Mouse (Mus musculus) urinary bladder, postnatal 4 days (tissue): ENCODE measurements around the gene Phactr2.

Source experiments
- DNase-seq, 2 experiments: peaks; one replicate each; pipeline ENCODE4 v3.0.0; 2021 to 2022; ENCODE audit warnings: low spot score in 2 of 2

Phactr2 gene

DNA sequence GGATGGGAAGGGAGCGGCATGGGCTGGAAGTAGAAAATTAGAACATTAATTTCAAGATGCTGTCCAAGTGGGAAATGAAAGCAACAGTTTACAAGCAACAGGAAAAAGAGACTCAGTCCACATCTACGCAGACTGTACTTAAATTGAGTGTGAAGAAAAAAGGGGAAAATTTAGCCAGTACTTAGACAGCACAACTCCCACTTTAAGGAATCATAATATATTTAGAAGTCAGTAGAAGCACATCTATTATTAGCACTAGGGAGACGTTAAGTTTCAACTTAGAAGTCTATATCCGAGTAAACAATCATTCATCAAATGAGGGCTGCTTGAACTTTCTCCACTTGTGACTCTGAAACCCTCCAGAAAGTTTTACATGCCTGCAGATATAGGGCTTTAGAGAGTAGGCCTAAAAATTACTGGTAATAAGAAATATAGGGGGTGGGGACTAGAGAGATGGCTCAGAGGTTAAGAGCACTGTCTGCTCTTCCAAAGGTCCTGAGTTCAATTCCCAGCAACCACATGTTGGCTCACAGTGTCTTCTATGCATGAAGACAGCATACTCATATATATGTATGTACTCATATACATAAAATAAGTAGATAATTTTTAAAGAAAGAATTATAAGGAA lies 142.7 kb downstream of the Phactr2 start:
- DNase-seq = no peak

DNA sequence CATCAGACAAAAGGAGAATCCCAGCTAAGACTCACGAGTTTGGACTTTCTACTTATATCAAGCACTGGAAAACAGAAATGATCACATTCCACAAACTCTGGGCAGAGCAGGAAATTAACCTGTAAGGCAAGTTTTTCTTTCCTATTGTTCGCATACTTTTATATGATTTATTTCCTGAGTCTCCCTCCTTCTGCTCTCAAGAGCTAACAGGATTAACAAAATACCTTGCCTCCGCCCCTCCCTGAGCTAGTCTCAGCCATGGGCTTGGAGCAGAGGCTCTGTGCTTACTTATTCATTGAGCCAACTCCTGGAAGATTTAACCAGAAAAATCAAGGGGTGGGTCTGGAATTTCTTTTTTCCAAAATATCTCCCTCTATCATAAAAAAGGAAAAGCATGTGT lies 145.6 kb downstream of the Phactr2 start:
- DNase-seq = no peak

DNA sequence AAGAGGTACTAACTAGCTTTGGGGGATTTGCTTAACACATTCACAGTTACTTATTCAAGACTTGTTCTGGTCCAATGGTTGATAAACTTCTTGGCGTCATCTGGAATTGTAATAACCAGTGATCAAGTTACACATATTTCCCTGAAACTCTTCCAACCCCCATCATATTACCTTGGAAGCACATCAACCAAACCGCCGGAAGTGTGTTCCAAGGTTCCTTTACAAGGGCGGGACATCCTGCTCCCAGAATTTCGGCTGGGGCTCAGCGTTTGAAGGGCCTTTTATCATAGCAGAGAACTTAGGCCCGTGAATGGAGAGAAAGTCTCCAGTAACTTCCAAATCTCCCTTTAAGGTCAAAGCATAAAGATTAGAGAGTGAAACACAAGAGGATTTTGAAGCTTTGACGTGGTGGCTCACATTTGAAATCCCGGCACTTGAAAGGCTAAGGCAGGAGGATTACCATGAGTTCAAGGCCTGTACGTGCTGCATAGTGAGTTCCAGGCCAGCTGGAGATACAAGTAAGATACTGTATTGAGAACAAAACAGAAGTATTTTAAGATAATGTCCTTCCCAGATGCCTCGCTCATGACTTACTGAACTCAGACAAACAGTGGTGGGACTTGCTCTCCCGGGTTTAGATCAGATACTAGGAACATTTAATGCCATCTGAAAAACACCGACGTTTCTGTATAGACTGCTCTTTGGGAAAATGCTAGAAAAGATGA lies 147.9 kb downstream of the Phactr2 start:
- no peak for DNase-seq

DNA sequence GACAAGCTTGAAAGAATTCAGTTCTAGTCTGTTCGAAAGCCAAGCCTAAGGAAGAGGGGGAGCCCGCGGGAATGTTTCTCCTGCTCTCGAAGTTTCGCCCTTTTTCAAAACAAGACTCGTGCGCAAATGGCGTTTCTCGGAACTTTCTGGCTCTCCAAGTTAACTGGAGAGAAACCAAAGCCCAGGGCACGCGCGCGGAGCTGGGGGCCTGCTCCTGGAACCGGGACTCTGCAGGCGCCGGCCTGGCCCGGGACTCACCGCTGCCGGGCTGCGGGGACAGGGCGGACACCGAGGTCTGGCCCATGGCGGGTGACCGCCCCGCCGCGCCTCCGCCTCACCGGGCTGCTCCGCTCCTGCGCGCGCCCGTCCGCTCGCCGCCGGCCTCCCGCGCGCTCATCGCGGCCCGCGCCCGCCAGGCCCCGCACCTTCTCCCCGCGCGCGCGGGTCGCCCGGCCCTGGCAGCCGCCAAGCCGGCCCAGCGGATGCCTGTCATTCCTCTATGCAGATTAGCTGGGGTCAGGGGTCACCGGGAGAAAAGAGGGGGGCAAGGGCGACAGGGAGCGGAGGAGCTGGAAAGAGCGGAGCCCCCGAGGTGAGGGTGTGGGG lies 150.3 kb downstream of the Phactr2 start:
- DNase-seq = peak; percentile 67 to 76

DNA sequence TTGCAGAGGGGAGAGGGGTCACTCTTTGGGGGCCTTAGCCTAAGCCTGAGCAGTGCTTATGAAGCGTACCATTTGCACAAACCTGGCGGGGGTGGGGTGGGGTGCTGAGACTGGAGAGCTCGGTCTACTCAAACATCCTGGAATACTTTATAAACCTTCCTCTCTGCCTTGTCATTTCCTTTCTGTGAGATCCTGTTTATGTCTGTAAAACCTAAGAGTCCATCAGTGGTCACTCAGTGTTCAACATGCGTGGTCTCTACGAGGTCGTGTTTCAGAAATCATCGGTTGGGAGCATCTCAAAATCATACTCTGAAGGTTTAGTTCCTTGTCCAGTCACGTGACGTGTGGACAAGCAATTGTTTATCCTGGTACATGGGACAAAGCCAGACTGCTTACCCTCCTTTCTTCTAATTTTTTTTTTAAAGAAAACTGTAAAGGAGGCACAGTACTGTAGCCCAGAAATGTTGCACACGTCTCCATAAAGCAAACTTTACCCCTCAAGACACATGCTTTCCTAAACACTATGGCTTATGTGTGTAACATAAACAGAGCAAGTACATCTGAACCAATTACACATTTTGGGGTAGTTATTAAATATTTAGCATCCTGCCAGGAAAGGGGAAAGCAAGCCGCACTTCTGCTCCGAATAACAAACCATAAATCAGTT lies 150.9 kb downstream of the Phactr2 start:
- no peak for DNase-seq

DNA sequence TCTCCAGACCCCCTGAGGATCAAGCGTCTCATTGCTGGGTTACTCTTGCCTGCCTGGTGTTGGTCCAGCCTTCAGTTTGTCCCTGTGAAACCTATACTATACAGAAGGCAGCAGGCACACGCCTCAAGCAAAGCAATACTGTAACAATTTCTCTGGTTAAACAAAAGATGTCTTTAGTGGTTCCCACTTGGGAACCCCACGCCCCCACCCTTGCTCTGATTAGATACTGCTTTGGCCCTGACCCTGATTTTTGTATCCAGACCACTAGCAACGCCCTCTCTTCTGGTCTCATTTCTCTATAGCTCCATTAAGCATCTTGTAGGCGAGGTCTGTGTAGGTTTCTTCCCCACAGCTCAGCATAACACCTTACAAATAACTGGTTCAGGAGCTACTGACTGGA lies 159.2 kb downstream of the Phactr2 start:
- DNase-seq = no peak

DNA sequence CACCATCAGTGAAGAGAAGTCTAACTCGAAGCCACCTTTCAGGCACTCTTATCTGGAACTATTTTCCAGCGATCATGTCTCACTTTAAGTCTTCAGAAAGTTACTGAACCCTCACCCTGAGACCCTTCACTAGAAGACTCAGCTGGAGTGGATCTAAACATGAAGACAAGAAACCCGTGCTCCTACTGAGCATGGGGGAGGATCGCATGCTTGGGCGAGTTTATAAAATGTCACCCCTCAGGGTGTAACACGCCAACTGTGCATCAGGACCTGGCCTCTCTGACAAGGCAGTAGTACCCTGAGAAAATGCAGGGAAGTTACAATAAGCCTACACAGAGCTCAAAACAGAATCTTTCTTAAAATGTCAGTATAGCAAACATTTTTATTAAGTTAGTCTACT lies 161.6 kb downstream of the Phactr2 start:
- no peak for DNase-seq

DNA sequence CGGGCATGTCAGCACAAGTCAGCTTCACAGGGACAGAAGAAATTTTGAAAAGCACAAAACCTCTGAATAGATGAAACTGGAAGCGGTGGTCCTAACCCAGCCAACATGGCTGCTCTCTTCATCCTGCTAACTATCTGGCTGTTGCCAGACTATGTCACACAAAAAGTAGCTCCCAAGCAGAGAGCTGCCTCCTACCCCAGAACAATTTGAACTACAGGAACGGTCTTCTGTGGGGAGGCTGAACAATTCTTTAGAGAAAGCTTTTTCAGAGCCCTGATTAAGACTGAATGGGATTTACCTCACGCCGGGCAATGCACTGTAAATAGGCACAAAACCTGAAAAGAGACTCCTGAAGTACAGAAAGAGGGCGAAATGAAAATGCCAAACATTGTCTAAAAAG lies 162.6 kb downstream of the Phactr2 start:
- no peak for DNase-seq

DNA sequence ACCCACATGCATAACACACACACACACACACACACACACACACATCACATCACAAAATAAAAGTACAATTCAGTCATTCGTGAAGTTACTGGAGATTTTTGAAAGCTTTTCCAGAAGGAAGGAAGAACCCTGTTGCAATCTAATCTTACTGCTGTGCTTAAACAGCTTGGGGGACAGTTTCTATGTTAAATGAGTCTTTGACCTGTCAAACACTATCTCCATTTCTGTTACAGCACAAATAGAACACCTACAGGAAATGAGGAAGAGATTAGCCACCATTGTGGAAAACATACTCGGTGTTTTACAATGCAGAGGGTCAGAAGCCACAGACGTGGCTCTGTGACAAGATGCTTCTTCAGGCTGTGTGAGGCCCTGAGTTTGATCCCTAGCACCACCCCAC lies 164.1 kb downstream of the Phactr2 start:
- DNase-seq = no peak

DNA sequence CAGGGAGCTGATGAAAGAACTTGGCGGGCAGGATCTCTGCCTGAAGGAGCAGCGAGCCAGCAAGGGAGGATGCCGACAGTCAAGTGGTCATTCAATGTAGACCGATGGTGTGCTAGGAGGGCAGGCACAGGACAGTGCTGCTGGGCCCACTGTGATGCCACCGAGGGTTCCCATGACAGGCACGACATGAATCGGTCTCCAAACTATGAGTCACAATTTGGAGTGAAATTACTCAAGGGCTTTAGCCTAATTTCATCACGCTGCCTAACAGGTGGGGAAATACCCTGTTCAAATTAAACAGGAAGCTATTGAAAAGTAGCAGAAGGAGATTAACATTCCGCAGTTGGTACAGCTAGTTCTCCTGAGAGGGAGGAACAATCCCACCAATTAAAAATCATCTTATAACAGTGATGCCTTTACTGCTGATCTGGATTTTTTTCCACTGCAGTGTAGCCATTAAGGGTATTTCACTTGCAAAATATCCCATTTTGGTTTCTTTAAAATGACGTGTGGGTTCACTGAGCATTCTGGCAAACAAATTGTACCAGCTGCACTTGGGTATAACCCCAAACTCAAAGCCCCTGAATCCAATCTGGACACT lies 169.5 kb downstream of the Phactr2 start:
- DNase-seq = no peak

DNA sequence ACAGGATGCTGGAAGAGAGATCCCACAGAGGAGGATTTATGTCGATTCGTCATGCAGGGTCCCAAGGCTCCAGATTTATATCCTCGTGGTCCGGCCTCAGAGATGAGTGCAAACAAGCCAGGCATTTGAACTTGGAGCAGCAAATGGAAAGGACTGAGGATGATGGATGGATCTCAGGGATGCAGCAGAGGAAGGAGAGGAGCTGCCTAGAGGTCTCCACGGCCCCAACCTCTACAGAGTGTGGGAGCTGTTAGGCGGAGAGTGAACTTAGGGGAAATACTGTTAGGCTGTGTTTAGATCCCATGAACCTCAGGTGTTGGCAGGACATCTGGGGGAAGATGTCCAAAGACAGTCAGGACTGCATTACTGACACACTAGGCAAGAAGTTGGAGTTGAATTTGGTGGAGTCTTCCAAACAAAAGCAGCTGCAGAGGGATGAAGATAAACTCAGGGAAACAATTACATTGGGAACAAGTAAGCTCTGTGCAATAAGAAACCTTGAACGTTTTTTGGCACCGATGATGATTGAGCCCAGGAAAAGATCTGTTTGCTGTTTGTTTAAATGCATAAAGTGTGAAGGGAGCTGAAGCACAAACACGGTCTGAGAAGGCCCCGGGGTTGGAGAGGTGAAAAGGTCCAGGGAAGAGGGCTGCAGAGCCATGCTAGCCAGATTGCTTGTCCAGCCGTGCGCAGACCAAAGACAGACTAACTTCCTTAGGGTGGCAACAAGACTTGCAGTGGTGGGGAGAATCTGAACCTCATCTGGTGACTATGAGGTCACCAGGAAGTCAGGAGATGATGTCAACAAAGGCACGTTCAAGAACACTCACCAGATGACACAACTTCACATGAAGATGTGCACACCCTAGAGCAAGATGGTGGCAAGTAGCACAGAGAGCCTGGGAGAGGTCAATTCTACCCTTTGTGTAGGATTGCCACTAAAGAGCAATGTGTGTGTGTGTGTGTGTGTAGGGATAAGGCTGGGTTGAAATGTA lies 170.6 kb downstream of the Phactr2 start:
- DNase-seq = no peak

DNA sequence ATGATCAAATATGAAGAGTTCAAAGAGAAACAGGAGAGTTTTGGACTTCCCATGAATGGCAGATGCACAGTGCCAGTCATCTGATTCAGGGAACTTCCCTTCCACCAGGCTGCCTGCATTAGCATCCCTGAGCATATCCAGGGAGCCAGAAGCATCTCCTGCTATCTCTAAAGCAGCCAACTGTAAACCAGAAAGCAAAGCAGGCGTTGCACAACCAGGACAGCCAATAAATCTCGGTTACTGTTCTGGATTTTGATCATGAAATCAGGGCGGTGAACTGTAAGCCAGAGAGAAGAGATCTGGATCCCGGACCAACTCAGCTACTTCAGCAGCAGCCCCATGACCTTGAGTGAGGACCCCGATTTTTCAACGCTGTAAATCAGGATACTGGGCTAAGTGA lies 173.6 kb downstream of the Phactr2 start:
- DNase-seq = no peak

DNA sequence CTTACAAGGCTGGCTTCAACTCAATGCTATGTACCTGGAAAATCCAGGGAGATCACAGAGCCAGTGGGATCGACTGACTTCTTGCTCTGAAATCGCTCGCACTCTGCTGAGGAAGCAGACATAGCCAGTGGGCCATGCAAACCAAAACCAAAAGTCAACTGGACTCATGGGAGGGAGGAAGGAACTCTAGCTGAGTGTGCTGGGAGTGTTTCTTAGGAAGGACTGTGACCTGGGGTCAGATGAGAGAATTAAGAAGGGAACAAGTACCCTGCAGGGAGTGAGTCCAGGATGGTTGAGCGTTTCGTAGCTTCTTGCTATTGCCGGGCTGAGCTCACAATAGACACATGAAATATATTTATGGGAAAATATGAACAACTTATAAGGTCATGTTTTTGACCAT lies 174.0 kb downstream of the Phactr2 start:
- DNase-seq = no peak

DNA sequence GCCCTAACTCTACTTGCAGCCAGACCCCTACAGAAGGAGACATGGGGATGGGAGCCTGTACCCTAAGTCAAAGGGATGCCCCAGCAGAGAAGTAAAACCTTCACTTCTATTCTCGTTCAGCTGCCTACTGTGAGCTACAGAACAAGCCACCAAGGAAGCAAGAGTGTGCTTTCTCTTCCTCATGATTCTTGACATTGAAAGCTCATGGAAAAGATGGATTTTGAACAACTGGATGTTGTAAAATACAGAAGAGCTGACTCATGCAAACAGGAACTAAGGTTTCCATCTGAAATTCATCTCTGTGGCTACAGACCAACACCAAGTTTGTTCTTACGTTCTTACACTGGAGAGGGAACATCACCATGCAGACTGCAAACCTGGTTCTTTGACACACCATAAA lies 179.3 kb downstream of the Phactr2 start:
- DNase-seq = no peak

DNA sequence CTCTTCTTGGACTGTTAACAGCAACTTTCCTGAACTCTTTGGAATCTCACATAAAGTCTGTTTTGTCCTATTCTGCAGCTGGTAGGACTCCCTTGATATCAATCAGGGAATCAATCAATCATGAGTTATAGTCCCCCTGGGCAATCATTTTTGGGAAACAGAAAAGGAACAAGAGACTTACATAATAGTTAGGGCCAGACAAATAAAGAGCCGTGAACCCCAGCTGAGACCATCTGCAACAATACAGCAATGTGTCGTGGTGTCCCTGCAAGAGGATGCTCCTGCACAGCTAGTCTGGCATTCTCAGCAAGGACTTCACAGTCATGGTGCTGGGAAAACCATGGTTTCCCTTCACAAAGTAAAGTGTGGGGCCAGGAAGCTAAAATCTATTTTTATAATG lies 182.2 kb downstream of the Phactr2 start:
- DNase-seq = no peak

DNA sequence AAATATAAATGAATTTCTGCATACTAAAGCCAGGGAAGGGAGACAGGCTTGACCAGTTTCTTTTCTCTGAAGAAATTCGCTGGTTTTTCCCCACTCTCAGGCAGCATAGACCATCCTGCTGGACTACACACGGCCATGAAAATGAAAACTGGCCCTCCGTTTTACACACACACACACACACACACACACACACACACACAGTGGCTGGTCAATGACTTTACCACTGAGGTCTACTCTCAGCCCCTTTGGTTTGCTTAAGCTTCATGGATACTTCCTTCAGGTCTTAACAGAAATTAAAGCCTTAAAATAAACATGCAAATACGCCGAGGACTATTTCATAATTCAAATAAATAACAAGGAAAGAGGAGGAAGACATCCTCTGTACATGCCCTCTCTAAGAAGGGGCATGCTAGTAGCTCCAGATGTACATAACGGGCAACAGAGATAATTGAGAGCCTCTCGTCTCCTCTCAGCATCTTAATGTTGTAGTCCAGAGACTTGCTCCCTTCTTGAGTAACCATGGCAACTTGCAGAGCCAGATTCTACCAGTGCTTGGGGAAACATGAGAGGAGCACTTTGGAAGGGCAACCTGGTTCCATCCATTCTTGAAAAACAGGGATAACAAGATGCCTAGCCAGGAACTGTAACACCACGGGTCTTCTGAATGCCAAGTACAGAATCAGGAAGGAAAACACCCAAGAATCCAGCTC lies 184.8 kb downstream of the Phactr2 start:
- DNase-seq = no peak

DNA sequence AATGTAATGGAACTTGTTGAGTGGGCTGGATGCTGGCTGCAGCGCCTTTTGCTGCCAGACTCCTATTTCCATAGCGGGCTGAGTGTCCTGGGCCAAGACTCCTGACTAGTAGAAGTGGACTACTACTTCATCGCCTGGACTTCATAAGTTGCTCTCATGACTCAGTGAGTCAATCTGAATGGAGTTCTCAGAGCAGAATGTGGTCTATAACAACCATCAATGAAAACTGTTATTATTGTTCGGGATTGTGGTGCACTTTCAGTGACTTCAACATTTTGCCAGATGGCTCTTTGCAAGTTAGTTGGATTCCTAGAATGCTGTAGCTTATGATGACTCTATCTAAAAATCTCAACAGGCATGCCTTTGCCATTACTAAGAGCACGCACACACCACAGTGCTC lies 185.9 kb downstream of the Phactr2 start:
- DNase-seq = no peak

DNA sequence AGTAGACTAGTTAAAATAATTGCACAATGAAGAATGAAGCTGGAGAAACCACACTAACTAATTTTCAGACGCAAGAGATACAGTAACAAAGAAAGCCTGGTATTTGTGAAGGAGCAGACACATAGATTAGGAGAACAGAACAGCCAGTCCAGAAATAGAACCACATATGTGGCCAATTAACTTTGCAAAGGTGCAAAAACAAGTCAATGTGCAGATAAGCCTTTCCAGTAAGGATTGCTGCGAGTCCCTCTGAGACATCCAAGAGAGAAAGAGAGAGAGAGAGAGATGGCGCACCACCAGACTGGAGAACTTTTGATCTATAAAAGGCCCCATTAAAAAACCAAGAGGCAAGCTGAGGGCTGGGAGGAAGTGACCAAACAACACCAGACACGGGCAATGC lies 190.8 kb downstream of the Phactr2 start:
- no peak for DNase-seq

DNA sequence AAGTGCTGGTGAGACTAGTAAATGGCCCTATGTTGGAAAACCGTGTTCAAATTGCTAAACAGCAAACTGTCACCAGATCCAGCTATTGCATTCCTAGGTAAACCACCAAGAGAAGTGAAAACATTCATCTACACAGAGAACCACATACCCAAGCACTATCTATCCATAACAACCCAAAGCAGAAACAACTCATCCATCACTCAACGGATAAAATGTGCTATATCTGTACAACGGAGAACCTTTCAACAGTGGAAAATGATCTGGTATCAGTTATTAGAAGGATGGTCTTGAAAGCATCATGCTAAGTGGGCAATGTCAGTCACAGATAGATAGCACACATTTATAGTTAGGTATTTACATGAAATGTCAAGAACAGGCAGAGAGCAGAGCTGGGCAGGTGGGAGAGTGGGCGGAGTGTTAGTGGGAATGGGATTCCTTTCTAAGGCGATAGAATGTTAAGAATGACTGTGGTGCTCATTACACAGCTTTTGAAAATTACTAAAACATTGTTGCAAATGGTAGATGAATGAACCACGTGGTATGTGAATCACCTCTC lies 193.8 kb downstream of the Phactr2 start:
- no peak for DNase-seq

DNA sequence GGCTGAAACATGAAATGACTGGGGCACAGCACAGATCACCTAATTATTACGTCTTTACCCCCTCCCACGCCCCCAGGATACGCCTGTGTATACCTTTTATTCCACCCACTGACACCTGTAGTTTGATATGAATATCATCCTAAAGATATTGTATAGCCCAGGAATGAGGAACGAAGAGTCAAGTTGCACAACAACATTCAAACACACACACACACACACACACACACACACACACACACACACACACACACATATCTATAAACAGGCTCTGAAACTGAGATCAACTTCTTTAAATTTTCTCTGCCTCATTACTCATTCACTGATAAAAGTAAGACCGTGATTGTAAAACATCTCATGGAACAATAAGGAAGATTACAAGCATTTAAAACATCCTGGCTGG lies 197.9 kb downstream of the Phactr2 start:
- DNase-seq = no peak
